Mouse (Mus musculus): ENCODE measurements around the gene Hhat.

Gene Hhat

DNA sequence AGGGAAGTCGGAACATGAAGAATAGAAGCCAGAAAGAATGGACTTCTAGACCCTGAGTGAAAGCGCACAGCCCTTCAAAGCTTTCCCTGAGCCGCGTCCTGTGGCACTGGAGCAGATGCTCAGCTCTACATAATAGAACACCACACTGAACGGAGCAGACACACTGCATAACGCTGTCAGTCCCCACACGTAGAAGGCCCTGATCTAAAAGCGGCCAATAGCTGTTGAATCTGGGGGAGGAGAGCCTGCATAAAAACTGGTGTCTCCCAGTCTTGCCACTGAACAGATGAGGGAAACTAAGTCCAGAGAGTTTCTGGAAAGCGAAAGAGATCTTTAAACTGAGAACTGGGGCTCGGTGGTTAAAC is 911 bp downstream of the Hhat start:
- Histone ChIP-seq H3K36me3 (ENCODE audit: insufficient read depth, low read length) (no peaks in the 10 kb centered on the region), H3K27me3 (ENCODE audit: insufficient read depth, low read length) (peaks cover 51% of the 10 kb centered on the region), H3K4me1 (replicated peaks; ENCODE audit: low read depth, low read length) (peaks cover 19% of the 10 kb centered on the region), H3K4me3 (replicated peaks; ENCODE audit: low read length) (peak overlapping the region; percentile 82), H3K9me3 (ENCODE audit: low read length) (no peaks in the 10 kb centered on the region)
- TF ChIP-seq NANOG (IDR thresholded peaks at IDR 0.05; ENCODE audit: borderline replicate concordance, low read length) (no peak), CTCF (conservative IDR thresholded peaks at IDR 0.05; ENCODE audit: low read length) (no peak), POU5F1 (IDR thresholded peaks at IDR 0.05; ENCODE audit: borderline replicate concordance, low read length) (no peak)

DNA sequence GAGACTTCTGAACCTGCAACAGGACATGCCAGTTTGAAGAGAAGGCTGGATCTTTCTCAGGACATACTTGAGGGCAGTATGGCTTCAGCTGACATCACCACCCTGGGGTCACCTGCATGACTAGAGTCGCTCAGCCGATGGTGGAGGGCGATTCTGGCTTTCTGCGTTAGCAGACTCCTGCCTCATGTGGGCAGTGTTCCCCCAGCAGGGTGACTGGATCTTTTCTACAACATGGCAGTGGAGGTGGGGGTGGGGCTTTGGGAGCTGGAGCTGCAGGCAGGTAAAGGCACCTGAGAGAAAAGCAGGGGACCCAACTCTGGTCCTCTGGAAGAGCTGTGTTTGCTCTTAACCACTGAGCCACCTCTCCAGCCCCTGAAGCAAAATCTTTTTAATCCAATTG is 5.5 kb downstream of the Hhat start:
- H3K9me3 ChIP-seq (ENCODE audit: low read length) = no peaks in the 10 kb centered on the region
- peaks cover 17% of the 10 kb centered on the region for H3K27me3 ChIP-seq (ENCODE audit: insufficient read depth, low read length)
- no peak overlapping the region for H3K4me3 ChIP-seq (replicated peaks; ENCODE audit: low read length)
- TF ChIP-seq NANOG (IDR thresholded peaks at IDR 0.05; ENCODE audit: borderline replicate concordance, low read length) = no peak
- TF ChIP-seq CTCF (conservative IDR thresholded peaks at IDR 0.05; ENCODE audit: low read length) = peak; percentile 50
- peaks cover 41% of the 10 kb centered on the region for H3K4me1 ChIP-seq (replicated peaks; ENCODE audit: low read depth, low read length)
- H3K36me3 ChIP-seq (ENCODE audit: insufficient read depth, low read length) = no peaks in the 10 kb centered on the region

DNA sequence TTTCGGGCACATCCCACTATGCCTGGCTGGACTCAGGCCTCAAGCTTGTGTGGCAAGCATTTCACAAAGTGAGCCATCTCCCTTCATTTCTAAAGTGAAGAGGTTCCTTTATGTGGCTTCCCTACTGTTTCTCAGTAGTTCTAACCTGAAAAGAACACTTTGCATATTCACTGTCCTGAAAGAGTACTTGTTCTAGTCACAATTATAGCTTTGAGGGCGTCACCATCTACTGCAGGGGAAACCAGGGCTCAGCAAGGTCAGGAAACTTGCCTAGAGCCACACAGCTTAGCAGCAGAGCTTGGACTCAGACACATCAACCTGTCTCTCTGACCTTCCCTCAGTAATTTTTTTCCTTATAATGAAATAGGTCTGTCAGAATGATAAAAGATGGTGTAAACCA is 6.5 kb downstream of the Hhat start:
- Histone ChIP-seq H3K36me3 (ENCODE audit: insufficient read depth, low read length) (no peaks in the 10 kb centered on the region), H3K4me1 (replicated peaks; ENCODE audit: low read depth, low read length) (peaks cover 35% of the 10 kb centered on the region), H3K9me3 (ENCODE audit: low read length) (no peaks in the 10 kb centered on the region), H3K27me3 (ENCODE audit: insufficient read depth, low read length) (peaks cover 7% of the 10 kb centered on the region), H3K4me3 (replicated peaks; ENCODE audit: low read length) (no peak overlapping the region)
- TF ChIP-seq NANOG (IDR thresholded peaks at IDR 0.05; ENCODE audit: borderline replicate concordance, low read length) (peak; percentile 63; the same call in 1 of the 2 replicates), POU5F1 (IDR thresholded peaks at IDR 0.05; ENCODE audit: borderline replicate concordance, low read length) (no peak)

DNA sequence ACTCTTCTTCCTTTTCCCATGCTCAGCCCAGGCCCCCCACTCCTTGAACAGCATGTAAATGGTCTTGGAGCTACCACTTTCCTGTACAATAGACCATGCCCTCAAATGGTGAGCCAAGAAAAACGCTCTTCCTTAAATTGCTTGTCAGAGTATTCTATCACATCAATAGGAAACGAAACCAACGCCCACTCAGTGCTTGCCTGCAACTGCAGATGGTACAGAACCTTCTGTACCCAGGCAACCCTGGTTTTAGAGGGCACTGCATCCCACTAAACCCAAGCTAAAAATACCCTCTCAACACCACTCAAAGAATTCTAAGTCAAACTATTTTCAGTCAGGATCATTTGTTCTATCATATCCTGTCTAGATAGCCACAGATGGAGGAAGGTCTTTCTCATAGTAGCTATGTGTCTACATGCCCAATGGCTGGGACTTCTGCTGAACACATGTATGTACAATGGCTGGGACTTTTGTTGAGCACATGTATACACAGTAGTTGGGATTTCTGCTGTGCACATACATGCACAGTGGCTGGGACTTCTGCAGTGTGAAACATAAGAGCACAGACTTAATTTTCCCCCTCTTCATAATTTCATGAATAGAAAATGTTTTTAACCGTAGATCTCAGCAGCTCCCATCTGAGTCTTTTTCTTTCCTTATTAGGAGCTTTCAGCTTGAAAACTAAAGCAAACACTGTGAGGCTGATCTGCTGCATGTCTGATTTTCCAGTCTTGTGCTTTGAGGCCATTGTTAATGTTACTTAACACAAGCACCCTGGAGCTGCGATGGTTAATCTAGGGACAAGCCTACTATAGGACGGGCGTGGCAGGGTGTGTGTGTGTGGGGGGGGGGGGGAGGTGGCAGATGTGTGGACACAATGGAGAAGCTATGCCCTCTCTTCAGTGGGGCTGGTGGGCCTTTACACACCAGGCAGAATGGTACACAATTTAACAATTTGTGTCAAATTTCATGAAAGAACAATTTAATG is 7.8 kb downstream of the Hhat start:
- Histone ChIP-seq H3K4me3 (replicated peaks; ENCODE audit: low read length) (no peak overlapping the region), H3K9me3 (ENCODE audit: low read length) (no peaks in the 10 kb centered on the region), H3K4me1 (replicated peaks; ENCODE audit: low read depth, low read length) (peaks cover 35% of the 10 kb centered on the region), H3K36me3 (ENCODE audit: insufficient read depth, low read length) (no peaks in the 10 kb centered on the region), H3K27me3 (ENCODE audit: insufficient read depth, low read length) (no peaks in the 10 kb centered on the region; the same call in 1 of the 2 replicates)
- TF ChIP-seq CTCF (conservative IDR thresholded peaks at IDR 0.05; ENCODE audit: low read length) = no peak
- no peak for TF ChIP-seq POU5F1 (IDR thresholded peaks at IDR 0.05; ENCODE audit: borderline replicate concordance, low read length)

DNA sequence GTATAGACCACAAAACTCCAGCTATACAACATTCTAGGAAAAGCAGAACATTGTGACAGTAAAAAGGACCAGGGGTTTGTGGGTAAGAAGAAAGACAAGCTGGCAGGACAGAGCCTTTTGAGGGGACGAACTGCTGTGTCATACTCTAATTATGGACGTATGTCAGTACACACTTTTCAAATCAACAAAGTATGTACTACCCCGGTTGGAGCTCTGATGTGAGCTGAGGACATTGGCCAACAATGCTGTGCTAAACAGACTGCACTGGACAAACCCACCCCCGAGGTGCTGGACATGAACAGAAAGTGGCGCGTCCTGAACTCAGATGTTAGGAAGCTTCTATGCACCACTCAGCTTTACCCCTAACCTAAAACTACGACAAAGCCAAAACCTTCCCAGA is 14.3 kb downstream of the Hhat start:
- Histone ChIP-seq H3K4me3 (replicated peaks; ENCODE audit: low read length) (no peak overlapping the region), H3K27me3 (ENCODE audit: insufficient read depth, low read length) (no peaks in the 10 kb centered on the region; the same call in 1 of the 2 replicates), H3K9me3 (ENCODE audit: low read length) (no peaks in the 10 kb centered on the region), H3K4me1 (replicated peaks; ENCODE audit: low read depth, low read length) (peaks cover 7% of the 10 kb centered on the region), H3K36me3 (ENCODE audit: insufficient read depth, low read length) (no peaks in the 10 kb centered on the region)
- no peak for TF ChIP-seq POU5F1 (IDR thresholded peaks at IDR 0.05; ENCODE audit: borderline replicate concordance, low read length)
- no peak for TF ChIP-seq NANOG (IDR thresholded peaks at IDR 0.05; ENCODE audit: borderline replicate concordance, low read length)
- no peak for TF ChIP-seq CTCF (conservative IDR thresholded peaks at IDR 0.05; ENCODE audit: low read length)

DNA sequence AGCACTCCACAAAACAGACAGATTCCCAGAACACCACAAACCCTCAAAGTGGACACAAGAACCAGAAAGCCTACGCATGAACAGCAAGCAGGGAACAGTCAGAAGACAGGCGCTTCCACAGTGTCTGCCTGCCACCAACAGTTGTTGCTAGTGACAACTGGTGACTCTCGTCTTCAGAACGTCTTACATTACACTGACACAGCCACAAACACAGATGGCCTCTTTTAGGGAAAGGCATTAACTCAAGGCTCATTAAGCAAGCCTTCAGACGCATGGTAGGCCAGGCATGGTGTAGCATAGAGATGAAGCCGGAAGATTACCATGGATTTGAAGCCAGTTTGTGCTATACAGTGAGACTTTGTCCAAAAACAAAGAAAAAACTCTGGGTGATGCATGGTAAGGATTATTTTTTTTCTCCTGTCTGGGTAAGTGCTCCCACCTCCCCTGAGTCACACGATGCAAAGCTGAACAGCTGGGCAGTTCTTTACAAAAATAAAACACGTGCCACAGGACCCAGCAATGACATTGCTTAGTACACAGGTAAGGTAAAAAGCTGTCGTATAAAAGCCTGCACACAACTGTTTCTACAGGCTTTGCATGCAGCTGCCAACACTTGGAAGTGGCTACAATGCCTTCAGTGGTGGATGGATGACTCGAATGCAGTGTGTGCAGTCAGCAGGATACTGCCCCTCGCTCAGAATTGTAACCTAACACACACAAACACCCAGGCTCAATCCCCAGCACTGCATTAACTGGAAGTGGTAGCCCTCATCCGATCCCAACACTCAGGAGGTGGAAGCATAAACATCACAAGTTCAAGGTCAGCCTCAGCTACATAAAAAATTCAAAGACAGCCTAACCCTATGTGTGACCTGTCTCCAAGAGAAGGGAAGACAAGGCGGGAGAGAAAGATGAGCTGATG is 15.1 kb downstream of the Hhat start:
- TF ChIP-seq NANOG (IDR thresholded peaks at IDR 0.05; ENCODE audit: borderline replicate concordance, low read length) = no peak
- no peak for TF ChIP-seq POU5F1 (IDR thresholded peaks at IDR 0.05; ENCODE audit: borderline replicate concordance, low read length)
- TF ChIP-seq CTCF (conservative IDR thresholded peaks at IDR 0.05; ENCODE audit: low read length) = no peak

DNA sequence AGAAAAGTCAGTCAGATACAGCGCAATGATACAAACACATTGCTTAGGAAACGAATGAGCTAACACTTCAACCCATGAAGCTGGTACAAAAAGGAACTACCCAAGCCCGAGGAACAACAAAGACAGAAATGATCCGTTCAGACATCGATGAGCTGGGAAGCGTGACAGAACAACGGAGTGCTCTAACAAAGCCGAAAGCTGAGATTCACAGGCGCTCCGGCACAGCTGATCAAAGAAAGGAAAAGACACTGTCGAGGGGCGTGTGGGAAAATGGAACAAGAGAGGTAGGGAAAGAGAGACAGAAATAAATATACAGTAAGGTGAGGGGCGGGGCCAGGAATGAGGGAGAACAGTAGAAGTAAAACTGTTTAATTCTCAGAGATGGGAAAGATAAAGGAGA is 15.8 kb downstream of the Hhat start:
- Histone ChIP-seq H3K4me1 (replicated peaks; ENCODE audit: low read depth, low read length) (peaks cover 7% of the 10 kb centered on the region), H3K27me3 (ENCODE audit: insufficient read depth, low read length) (no peaks in the 10 kb centered on the region; the same call in 1 of the 2 replicates), H3K9me3 (ENCODE audit: low read length) (no peaks in the 10 kb centered on the region), H3K4me3 (replicated peaks; ENCODE audit: low read length) (no peak overlapping the region), H3K36me3 (ENCODE audit: insufficient read depth, low read length) (no peaks in the 10 kb centered on the region)
- no peak for TF ChIP-seq NANOG (IDR thresholded peaks at IDR 0.05; ENCODE audit: borderline replicate concordance, low read length)
- TF ChIP-seq CTCF (conservative IDR thresholded peaks at IDR 0.05; ENCODE audit: low read length) = no peak
- TF ChIP-seq POU5F1 (IDR thresholded peaks at IDR 0.05; ENCODE audit: borderline replicate concordance, low read length) = no peak

More for the DNA sequence above, 15.1 kb downstream of the Hhat start:
- Histone ChIP-seq H3K4me1 (replicated peaks; ENCODE audit: low read depth, low read length) (peaks cover 7% of the 10 kb centered on the region), H3K36me3 (ENCODE audit: insufficient read depth, low read length) (no peaks in the 10 kb centered on the region), H3K9me3 (ENCODE audit: low read length) (no peaks in the 10 kb centered on the region), H3K27me3 (ENCODE audit: insufficient read depth, low read length) (no peaks in the 10 kb centered on the region; the same call in 1 of the 2 replicates), H3K4me3 (replicated peaks; ENCODE audit: low read length) (no peak overlapping the region)

DNA sequence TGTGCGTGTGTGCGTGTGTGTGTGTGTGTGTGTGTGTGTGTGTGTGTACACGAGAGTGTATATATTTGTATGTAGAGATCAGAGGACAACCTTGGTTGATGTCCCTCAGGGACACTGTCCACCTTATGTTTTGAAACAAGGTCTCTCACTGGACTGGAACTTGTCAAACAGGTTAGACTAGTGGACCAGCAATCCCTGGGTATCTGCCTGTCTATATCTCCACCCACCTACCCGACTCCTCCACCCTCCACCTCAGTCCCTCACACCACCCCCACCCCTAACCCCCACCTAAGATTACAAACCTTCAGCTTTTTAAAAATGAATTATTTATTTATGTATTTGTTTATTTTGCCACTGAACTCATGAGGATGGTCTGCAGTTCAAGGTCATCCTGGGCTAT is 16.8 kb downstream of the Hhat start:
- TF ChIP-seq POU5F1 (IDR thresholded peaks at IDR 0.05; ENCODE audit: borderline replicate concordance, low read length) = no peak
- no peak for TF ChIP-seq CTCF (conservative IDR thresholded peaks at IDR 0.05; ENCODE audit: low read length)
- TF ChIP-seq NANOG (IDR thresholded peaks at IDR 0.05; ENCODE audit: borderline replicate concordance, low read length) = no peak
- Histone ChIP-seq H3K36me3 (ENCODE audit: insufficient read depth, low read length) (no peaks in the 10 kb centered on the region), H3K4me1 (replicated peaks; ENCODE audit: low read depth, low read length) (peaks cover 14% of the 10 kb centered on the region), H3K4me3 (replicated peaks; ENCODE audit: low read length) (no peak overlapping the region), H3K9me3 (ENCODE audit: low read length) (no peaks in the 10 kb centered on the region), H3K27me3 (ENCODE audit: insufficient read depth, low read length) (no peaks in the 10 kb centered on the region)

Measured in E14TG2a.4 (cell line).